Mouse (Mus musculus): Measurements from ENCODE around the gene Sytl2.

DNA sequence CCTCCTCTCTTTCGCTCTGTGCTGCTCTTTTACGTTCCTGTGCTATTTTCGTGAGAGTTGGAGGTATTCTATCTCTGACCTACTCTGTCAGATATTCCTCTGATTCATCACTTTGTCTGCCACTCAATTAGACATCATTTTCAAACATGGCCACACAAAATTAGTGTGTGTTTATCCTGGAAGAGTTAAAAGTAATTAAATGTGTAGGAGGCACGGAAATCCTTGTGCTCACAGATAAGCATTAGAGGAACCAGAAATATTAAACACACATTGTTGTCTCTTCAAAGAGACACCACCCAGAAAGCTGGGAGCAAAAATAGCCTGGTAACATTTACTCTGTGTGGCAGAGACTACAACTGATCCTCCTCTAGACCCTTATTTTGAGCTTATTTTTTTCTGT, 138.0 kb downstream of the Sytl2 start:
- TF ChIP-seq CTCF (IDR thresholded peaks at IDR 0.05 in 2 of 3, conservative IDR thresholded peaks at IDR 0.05 in 1 of 3; ENCODE audit: control insufficient read depth in 1 of 3, insufficient read depth in 1 of 3, low read depth in 2 of 3, low read length in 3 of 3, poor library complexity in 1 of 3, severe bottlenecking in 1 of 3) (no peak), MAFK (IDR thresholded peaks at IDR 0.05; ENCODE audit: borderline replicate concordance, low read depth, low read length) (no peak), TAL1 (IDR thresholded peaks at IDR 0.05; ENCODE audit: low read length) (peak; percentile 39; the same call in 1 of the 2 replicates), EP300 (IDR thresholded peaks at IDR 0.05; ENCODE audit: low read depth in 1 of 2, low read length in 2 of 2) (peak; percentile 40 to 54; a peak in 1 of 4 replicates), CHD1 (IDR thresholded peaks at IDR 0.05; ENCODE audit: low read depth, low read length) (no peak)
